Mouse (Mus musculus): ENCODE measurements around the gene 4933407L21Rik. TPM values are rescaled to one million over a fixed set of nuclear protein-coding genes. Genes with fewer than 3 reads are reported as not detected.
"Not testable (repeated sequence)": the region's sequence is repeated elsewhere in the genome, so short reads cannot be mapped to it uniquely, and the experiment has no call there.

The 4933407L21Rik gene
- polyA plus RNA-seq, 1 experiment, result 0.16 TPM

GRCm38 (mm10) chr1:85985784-85986183 lies 57.5 kb downstream of the 4933407L21Rik start:
- Histone ChIP-seq H3K27ac (ENCODE audit: insufficient read depth, low read length) (no peak overlapping the region), H3K4me3 (ENCODE audit: extremely low read depth, insufficient read depth, insufficient read length) (no peak overlapping the region), H3K27me3 (ENCODE audit: control insufficient read depth, insufficient read depth, low read length) (no peaks in the 10 kb centered on the region), H3K4me1 (ENCODE audit: control insufficient read depth, insufficient read depth, insufficient read length) (peaks cover 7% of the 10 kb centered on the region; the same call in 1 of the 2 replicates), H3K36me3 (ENCODE audit: control insufficient read depth, insufficient read depth, low read length) (no peaks in the 10 kb centered on the region)
- no peak for DNase-seq (ENCODE audit: low read depth in 1 of 2, low spot score in 2 of 2)
- 48% methylated on average over 3 of the region's 3 CpGs for WGBS
- TF ChIP-seq CTCF (IDR thresholded peaks at IDR 0.05; ENCODE audit: extremely low read depth, insufficient read depth, insufficient read length, insufficient replicate concordance), result no peak
- TF ChIP-seq POLR2A (IDR thresholded peaks at IDR 0.05; ENCODE audit: low read depth, low read length), result no peak

- 24% methylated on average over 4 of the region's 4 CpGs for WGBS
- no peaks in the 10 kb centered on the region for H3K27me3 ChIP-seq (ENCODE audit: control insufficient read depth, insufficient read depth, low read length)
- TF ChIP-seq CTCF (IDR thresholded peaks at IDR 0.05; ENCODE audit: extremely low read depth, insufficient read depth, insufficient read length, insufficient replicate concordance) (no peak), POLR2A (IDR thresholded peaks at IDR 0.05; ENCODE audit: low read depth, low read length) (no peak)
- no peaks in the 10 kb centered on the region for H3K36me3 ChIP-seq (ENCODE audit: control insufficient read depth, insufficient read depth, low read length)
- no peak overlapping the region for H3K4me3 ChIP-seq (ENCODE audit: extremely low read depth, insufficient read depth, insufficient read length)
- H3K4me1 ChIP-seq (ENCODE audit: control insufficient read depth, insufficient read depth, insufficient read length), result peaks cover 7% of the 10 kb centered on the region; the same call in 1 of the 2 replicates
- no peak overlapping the region; the same call in 1 of the 2 replicates for H3K27ac ChIP-seq (ENCODE audit: insufficient read depth, low read length)
- peak in 1 of 2 experiments; percentile 44 for DNase-seq (ENCODE audit: low read depth in 1 of 2, low spot score in 2 of 2)
Measured at GRCm38 (mm10) chr1:85988351-85988750, 60.1 kb downstream of the 4933407L21Rik start.

GRCm38 (mm10) chr1:85988882-85989281 lies 60.6 kb downstream of the 4933407L21Rik start:
- not testable (repeated sequence) for DNase-seq (ENCODE audit: low read depth in 1 of 2, low spot score in 2 of 2); H3K4me1 ChIP-seq (ENCODE audit: control insufficient read depth, insufficient read depth, insufficient read length); H3K27me3 ChIP-seq (ENCODE audit: control insufficient read depth, insufficient read depth, low read length); H3K27ac ChIP-seq (ENCODE audit: insufficient read depth, low read length); H3K4me3 ChIP-seq (ENCODE audit: extremely low read depth, insufficient read depth, insufficient read length); H3K36me3 ChIP-seq (ENCODE audit: control insufficient read depth, insufficient read depth, low read length)
- WGBS, result 49% methylated on average over 4 of the region's 4 CpGs

Other genes with a start within 250 kb of the 4933407L21Rik start
- 21.3 and 28.4 TPM in 2 replicates for gene A630001G21Rik, start 149.8 kb upstream of the 4933407L21Rik start, polyA plus RNA-seq (2012; rRNA removed)
- gene Cab39, start 135.0 kb upstream of the 4933407L21Rik start, polyA plus RNA-seq (2012; rRNA removed), result 24.1 and 25.0 TPM in 2 replicates
- gene Itm2c, start 34.2 kb upstream of the 4933407L21Rik start, polyA plus RNA-seq (2012; rRNA removed), result 136 and 141 TPM in 2 replicates
- gene Gpr55, start 32.5 kb downstream of the 4933407L21Rik start, polyA plus RNA-seq (2012; rRNA removed), result 1.2 and 2.1 TPM in 2 replicates
- gene Spata3, start 88.3 kb downstream of the 4933407L21Rik start, polyA plus RNA-seq (2012; rRNA removed), result not detected in 2 replicates
- 0.07 TPM in 1 of 2 replicates, not detected in the other for gene 2810459M11Rik, start 117.4 kb downstream of the 4933407L21Rik start, polyA plus RNA-seq (2012; rRNA removed)
- 19.8 and 21.1 TPM in 2 replicates for gene Psmd1, start 135.9 kb downstream of the 4933407L21Rik start, polyA plus RNA-seq (2012; rRNA removed)
- gene Htr2b, start 183.5 kb downstream of the 4933407L21Rik start, polyA plus RNA-seq (2012; rRNA removed), result not detected in 2 replicates
- gene Gm21972, start 205.2 kb downstream of the 4933407L21Rik start, polyA plus RNA-seq (2012; rRNA removed), result 0.15 TPM in 1 of 2 replicates, not detected in the other
- 2.7 and 2.9 TPM in 2 replicates for gene Armc9, start 226.3 kb downstream of the 4933407L21Rik start, polyA plus RNA-seq (2012; rRNA removed)